Mouse (Mus musculus): ENCODE results near the gene Atp5mpl.

Gene Atp5mpl

DNA sequence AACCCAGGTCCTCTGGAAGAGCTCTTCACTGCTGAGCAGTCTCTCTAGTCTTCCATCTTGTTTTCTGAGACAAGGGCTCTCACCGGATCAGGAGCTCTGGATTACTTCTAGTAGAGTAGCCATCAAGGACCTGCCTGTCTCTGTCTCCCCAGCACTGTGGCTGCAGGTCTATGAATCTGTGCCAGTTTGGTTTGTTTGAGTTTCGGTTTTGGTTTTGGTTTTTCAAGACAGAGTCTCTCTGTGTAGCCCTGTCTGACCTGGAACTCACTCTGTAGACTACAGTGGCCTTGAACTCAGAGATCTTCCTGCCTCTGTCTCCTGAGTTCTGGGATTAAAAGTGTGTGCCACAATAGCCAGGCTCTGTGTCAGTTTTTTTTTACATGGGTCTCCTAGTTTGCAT is 55.0 kb downstream of the Atp5mpl start:
- no peak for DNase-seq
